Mouse (Mus musculus): ENCODE results near the gene Olfr281. TPM values are rescaled to one million over a fixed set of nuclear protein-coding genes. Genes with fewer than 3 reads are reported as not detected.

The Olfr281 gene
- total and polyA plus RNA-seq, 3 experiments = not detected

GRCm38 (mm10) chr15:98476281-98476680 is 23.9 kb downstream of the Olfr281 start:
- H3K4me3 ChIP-seq (replicated peaks in 1 of 3; ENCODE audit: low read depth in 2 of 3, low read length in 2 of 3, poor library complexity in 1 of 3) = no peak overlapping the region
- in situ Hi-C loops (cut with MboI; ENCODE audit: low pct_ligation_motif_present, low pct_unique_long_range_greater_than_20kb, low sequenced_read_pairs) (loop anchor here (10.0 kb wide), 1 partner anchor 291 kb away; no protein-coding TSS in a partner anchor), dilution Hi-C loops (cut with MboI; ENCODE audit: extremely low pct_ligation_motif_present, extremely low pct_unique_long_range_greater_than_20kb, low sequenced_read_pairs) (no loop called here)
- TF ChIP-seq ZMIZ1 (IDR thresholded peaks at IDR 0.05; ENCODE audit: low read depth, low read length) (no peak), USF2 (conservative IDR thresholded peaks at IDR 0.05; ENCODE audit: low read depth, low read length) (no peak), RCOR1 (conservative IDR thresholded peaks at IDR 0.05; ENCODE audit: low read depth, low read length) (no peak), TCF12 (IDR thresholded peaks at IDR 0.05; ENCODE audit: low read depth, low read length) (no peak), E2F4 (IDR thresholded peaks at IDR 0.05; ENCODE audit: insufficient replicate concordance, low read depth, low read length) (no peak), MYC (IDR thresholded peaks at IDR 0.05; ENCODE audit: low read depth, low read length) (no peak), NRF1 (IDR thresholded peaks at IDR 0.05; ENCODE audit: low read depth, low read length) (no peak), NELFE (IDR thresholded peaks at IDR 0.05; ENCODE audit: low read depth, low read length) (no peak), TBP (conservative IDR thresholded peaks at IDR 0.05; ENCODE audit: low read depth, low read length) (no peak), CHD1 (IDR thresholded peaks at IDR 0.05; ENCODE audit: low read depth, low read length) (no peak), MAFK (IDR thresholded peaks at IDR 0.05; ENCODE audit: insufficient replicate concordance, low read length) (no peak), CTCF (conservative IDR thresholded peaks at IDR 0.05 in 1 of 2, IDR thresholded peaks at IDR 0.05 in 1 of 2; ENCODE audit: low read depth in 2 of 2, low read length in 2 of 2) (no peak), MAZ (IDR thresholded peaks at IDR 0.05; ENCODE audit: low read depth, low read length) (no peak), PAX5 (IDR thresholded peaks at IDR 0.05; ENCODE audit: low read length) (no peak), MAX (IDR thresholded peaks at IDR 0.05; ENCODE audit: low read length) (no peak)
- no peaks in the 10 kb centered on the region for H3K79me2 ChIP-seq (replicated peaks; ENCODE audit: control insufficient read depth, extremely low read depth, insufficient read depth, poor library complexity, severe bottlenecking)
- H3K4me1 ChIP-seq (ENCODE audit: control insufficient read depth in 1 of 2, insufficient read depth in 2 of 2) = peaks cover 14 to 33% of the 10 kb centered on the region in 2 experiments; a peak in 3 of 4 replicates
- H3K9ac ChIP-seq (ENCODE audit: insufficient read depth, low read depth) = no peak overlapping the region
- peaks cover 5% of the 10 kb centered on the region for H3K27me3 ChIP-seq (replicated peaks)
- no peak overlapping the region for H3K4me2 ChIP-seq (ENCODE audit: insufficient read depth, low read depth, poor library complexity, severe bottlenecking)
- H3K36me3 ChIP-seq (replicated peaks in 1 of 2; ENCODE audit: control insufficient read depth in 1 of 2, insufficient read depth in 1 of 2, low read length in 1 of 2) = no peaks in the 10 kb centered on the region
- DNase-seq (ENCODE audit: extremely low read depth) = no peak
- no peak overlapping the region for H3K27ac ChIP-seq (ENCODE audit: insufficient read depth, low read depth)
- H3K9me3 ChIP-seq (replicated peaks; ENCODE audit: low read length) = no peaks in the 10 kb centered on the region

- Histone ChIP-seq H3K4me2 (ENCODE audit: insufficient read depth, low read depth, poor library complexity, severe bottlenecking) (peak overlapping the region; percentile 52; the same call in 1 of the 2 replicates), H3K9ac (ENCODE audit: insufficient read depth, low read depth) (no peak overlapping the region), H3K4me1 (ENCODE audit: control insufficient read depth in 1 of 2, insufficient read depth in 2 of 2) (peaks cover 30 to 64% of the 10 kb centered on the region in 2 experiments), H3K4me3 (replicated peaks in 1 of 3; ENCODE audit: low read depth in 2 of 3, low read length in 2 of 3, poor library complexity in 1 of 3) (no peak overlapping the region), H3K27ac (ENCODE audit: insufficient read depth, low read depth) (no peak overlapping the region), H3K79me2 (replicated peaks; ENCODE audit: control insufficient read depth, extremely low read depth, insufficient read depth, poor library complexity, severe bottlenecking) (no peaks in the 10 kb centered on the region), H3K36me3 (replicated peaks in 1 of 2; ENCODE audit: control insufficient read depth in 1 of 2, insufficient read depth in 1 of 2, low read length in 1 of 2) (no peaks in the 10 kb centered on the region), H3K9me3 (replicated peaks; ENCODE audit: low read length) (no peaks in the 10 kb centered on the region), H3K27me3 (replicated peaks) (no peaks in the 10 kb centered on the region)
- dilution Hi-C loops (cut with MboI; ENCODE audit: extremely low pct_ligation_motif_present, extremely low pct_unique_long_range_greater_than_20kb, low sequenced_read_pairs) (no loop called here), in situ Hi-C loops (cut with MboI; ENCODE audit: low pct_ligation_motif_present, low pct_unique_long_range_greater_than_20kb, low sequenced_read_pairs) (loop anchor here (10.0 kb wide), 1 partner anchor 295 kb away; no protein-coding TSS in a partner anchor)
- peak; percentile 71 for DNase-seq (ENCODE audit: extremely low read depth)
- TF ChIP-seq E2F4 (IDR thresholded peaks at IDR 0.05; ENCODE audit: insufficient replicate concordance, low read depth, low read length) = no peak
- TF ChIP-seq RAD21 (IDR thresholded peaks at IDR 0.05; ENCODE audit: low read depth, low read length) = no peak
- TF ChIP-seq HCFC1 (IDR thresholded peaks at IDR 0.05; ENCODE audit: low read depth, low read length) = no peak
- no peak for TF ChIP-seq USF2 (conservative IDR thresholded peaks at IDR 0.05; ENCODE audit: low read depth, low read length)
- no peak for TF ChIP-seq UBTF (IDR thresholded peaks at IDR 0.05; ENCODE audit: low read depth, low read length)
- no peak for TF ChIP-seq CTCF (conservative IDR thresholded peaks at IDR 0.05 in 1 of 2, IDR thresholded peaks at IDR 0.05 in 1 of 2; ENCODE audit: low read depth in 2 of 2, low read length in 2 of 2)
- no peak for TF ChIP-seq MYC (IDR thresholded peaks at IDR 0.05; ENCODE audit: low read depth, low read length)
- TF ChIP-seq PAX5 (IDR thresholded peaks at IDR 0.05; ENCODE audit: low read length) = no peak
- no peak for TF ChIP-seq SMC3 (IDR thresholded peaks at IDR 0.05; ENCODE audit: low read depth, low read length)
- TF ChIP-seq MXI1 (IDR thresholded peaks at IDR 0.05; ENCODE audit: low read depth, low read length) = no peak
- TF ChIP-seq CHD1 (IDR thresholded peaks at IDR 0.05; ENCODE audit: low read depth, low read length) = no peak
- TF ChIP-seq MAX (IDR thresholded peaks at IDR 0.05; ENCODE audit: low read length) = no peak
- no peak for TF ChIP-seq ZNF384 (IDR thresholded peaks at IDR 0.05; ENCODE audit: low read depth, low read length)
- TF ChIP-seq RCOR1 (conservative IDR thresholded peaks at IDR 0.05; ENCODE audit: low read depth, low read length) = no peak
- no peak for TF ChIP-seq MAFK (IDR thresholded peaks at IDR 0.05; ENCODE audit: insufficient replicate concordance, low read length)
- TF ChIP-seq ELF1 (IDR thresholded peaks at IDR 0.05; ENCODE audit: low read depth, low read length) = no peak
- no peak for TF ChIP-seq POLR2A (IDR thresholded peaks at IDR 0.05; ENCODE audit: low read depth, low read length)
- peak; percentile 92 for TF ChIP-seq BHLHE40 (IDR thresholded peaks at IDR 0.05; ENCODE audit: low read depth, low read length)
- peak; percentile 78; the same call in 1 of the 2 replicates for TF ChIP-seq ETS1 (conservative IDR thresholded peaks at IDR 0.05; ENCODE audit: low read depth, low read length)
- TF ChIP-seq CHD2 (IDR thresholded peaks at IDR 0.05; ENCODE audit: low read length) = no peak
- no peak; the same call in 1 of the 2 replicates for TF ChIP-seq EP300 (IDR thresholded peaks at IDR 0.05; ENCODE audit: low read length)
- TF ChIP-seq NRF1 (IDR thresholded peaks at IDR 0.05; ENCODE audit: low read depth, low read length) = no peak
- peak; percentile 88; the same call in 1 of the 2 replicates for TF ChIP-seq MEF2A (IDR thresholded peaks at IDR 0.05; ENCODE audit: borderline replicate concordance, low read depth, low read length)
- TF ChIP-seq ZMIZ1 (IDR thresholded peaks at IDR 0.05; ENCODE audit: low read depth, low read length) = no peak
- TF ChIP-seq NELFE (IDR thresholded peaks at IDR 0.05; ENCODE audit: low read depth, low read length) = no peak
- TF ChIP-seq IRF4 (IDR thresholded peaks at IDR 0.05; ENCODE audit: low read depth, low read length) = peak; percentile 76
- no peak for TF ChIP-seq ZC3H11A (IDR thresholded peaks at IDR 0.05; ENCODE audit: low read depth, low read length)
These were observed 27.2 kb downstream of the Olfr281 start for GRCm38 (mm10) chr15:98479568-98480102.
